Mouse (Mus musculus): ENCODE measurements around the gene Gm10697. TPM values are rescaled to one million over a fixed set of nuclear protein-coding genes. Genes with fewer than 3 reads are reported as not detected.
"Not testable (repeated sequence)": the region's sequence is repeated elsewhere in the genome, so short reads cannot be mapped to it uniquely, and the experiment has no call there.

The Gm10697 gene
- total RNA-seq (2014; fragmentation: Nextera tagmentation) (not detected in 2 replicates), total RNA-seq (2017) (not detected in 2 replicates)

- not testable (repeated sequence) for ATAC-seq (replicated peaks; ENCODE audit: low FRiP score, low TSS enrichment, poor library complexity, severe bottlenecking)
Measured at GRCm38 (mm10) chr3:94072544-94072943, at the start of gene Gm10697. TSS of gene Gm10697 (minus strand) at chr3:94072644.

DNA sequence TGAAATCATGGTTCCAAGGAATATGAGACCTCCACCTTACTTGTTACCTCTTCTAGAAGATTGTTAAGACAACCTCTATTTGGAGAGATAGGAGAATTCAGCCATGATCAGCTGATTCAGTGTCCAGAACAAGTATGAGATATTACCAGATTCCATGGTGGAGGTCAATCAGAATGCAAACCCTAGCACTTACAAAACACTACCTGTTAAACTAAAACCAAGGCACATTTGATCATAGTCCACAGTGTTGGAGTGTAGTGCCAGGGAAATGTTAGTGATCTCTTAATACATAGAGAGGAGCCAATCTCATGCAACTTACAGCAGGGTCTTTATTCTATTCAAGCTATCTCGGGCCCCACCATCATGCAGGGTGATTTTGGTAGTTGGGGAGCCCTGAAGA lies 42.6 kb upstream of the Gm10697 start:
- not testable (repeated sequence) for ATAC-seq (replicated peaks; ENCODE audit: low FRiP score, low TSS enrichment, poor library complexity, severe bottlenecking)

DNA sequence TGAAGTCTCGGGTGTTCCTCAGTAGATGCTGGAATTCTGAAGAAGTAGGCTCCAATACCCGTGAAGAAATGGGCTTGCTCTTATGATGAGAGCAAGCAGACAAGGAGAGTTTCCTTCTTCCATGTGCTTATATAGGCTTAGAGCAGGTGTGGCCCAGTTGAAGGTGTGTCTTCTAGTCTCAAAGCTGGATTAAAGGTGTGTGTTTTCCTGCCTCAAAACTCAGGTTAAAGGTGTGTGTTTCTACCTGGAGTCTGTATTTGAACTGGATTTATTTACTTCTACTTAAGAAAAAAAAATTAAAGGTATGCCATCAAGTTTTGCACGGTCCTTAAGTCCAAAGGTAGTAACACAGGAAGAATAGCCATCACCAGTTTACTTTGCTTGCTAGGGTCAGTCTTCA lies 17.7 kb downstream of the Gm10697 start, which contains the start of gene Gm9125:
Gm9125 (minus strand) TSS at position 101 of the 400 bp plus-strand sequence.
- not testable (repeated sequence) for ATAC-seq (replicated peaks; ENCODE audit: low FRiP score, low TSS enrichment, poor library complexity, severe bottlenecking)

- not testable (repeated sequence) for ATAC-seq (replicated peaks; ENCODE audit: low FRiP score, low TSS enrichment, poor library complexity, severe bottlenecking)
Measured at GRCm38 (mm10) chr3:94049566-94050121, 22.8 kb downstream of the Gm10697 start.

GRCm38 (mm10) chr3:94038241-94038640 lies 34.2 kb downstream of the Gm10697 start:
- not testable (repeated sequence) for ATAC-seq (replicated peaks; ENCODE audit: low FRiP score, low TSS enrichment, poor library complexity, severe bottlenecking)

- ATAC-seq (replicated peaks; ENCODE audit: low FRiP score, low TSS enrichment, poor library complexity, severe bottlenecking), result not testable (repeated sequence)
Measured at GRCm38 (mm10) chr3:94034400-94034799, 38.0 kb downstream of the Gm10697 start.

Other genes with a start within 250 kb of the Gm10697 start
- gene Tdpoz3, start 246.6 kb downstream of the Gm10697 start, total RNA-seq (2014; fragmentation: Nextera tagmentation), result not detected in 2 replicates
- not detected in 2 replicates for gene Tdpoz3, start 246.6 kb downstream of the Gm10697 start, total RNA-seq (2017)
- not detected in 2 replicates for gene Gm9117, start 129.1 kb downstream of the Gm10697 start, total RNA-seq (2014; fragmentation: Nextera tagmentation)
- not detected in 2 replicates for gene Gm9117, start 129.1 kb downstream of the Gm10697 start, total RNA-seq (2017)
- not detected in 2 replicates for gene Tdpoz5, start 111.3 kb downstream of the Gm10697 start, total RNA-seq (2014; fragmentation: Nextera tagmentation)
- gene Tdpoz5, start 111.3 kb downstream of the Gm10697 start, total RNA-seq (2017), result not detected in 2 replicates
- gene Gm9125, start 17.8 kb downstream of the Gm10697 start, total RNA-seq (2014; fragmentation: Nextera tagmentation), result not detected in 2 replicates
- gene Gm9125, start 17.8 kb downstream of the Gm10697 start, total RNA-seq (2017), result not detected in 2 replicates
- not detected in 2 replicates for gene Gm10696, start 105.5 kb upstream of the Gm10697 start, total RNA-seq (2014; fragmentation: Nextera tagmentation)
- gene Gm10696, start 105.5 kb upstream of the Gm10697 start, total RNA-seq (2017), result not detected in 2 replicates
- gene Gm5286, start 124.1 kb upstream of the Gm10697 start, total RNA-seq (2014; fragmentation: Nextera tagmentation), result not detected in 2 replicates
- gene Gm5286, start 124.1 kb upstream of the Gm10697 start, total RNA-seq (2017), result not detected in 2 replicates
- not detected in 2 replicates for gene Gm4778, start 191.4 kb upstream of the Gm10697 start, total RNA-seq (2014; fragmentation: Nextera tagmentation)
- gene Gm4778, start 191.4 kb upstream of the Gm10697 start, total RNA-seq (2017), result not detected in 2 replicates
- 2.9 and 4.3 TPM in 2 replicates for gene Them4, start 237.4 kb upstream of the Gm10697 start, total RNA-seq (2014; fragmentation: Nextera tagmentation)
- 0.38 and 4.8 TPM in 2 replicates for gene Them4, start 237.4 kb upstream of the Gm10697 start, total RNA-seq (2017)